Mouse (Mus musculus) G1E (cell line): ENCODE data around the gene Dock4.

ENCODE experiments used
- CTCF ChIP-seq: IDR thresholded peaks from 2 replicates; pipeline ENCODE4 v1.5.1; 2012; ENCODE audit warnings: low read depth, low read length, inconsistent platforms, mixed read lengths
- GATA2 ChIP-seq: IDR thresholded peaks from 2 replicates; pipeline ENCODE4 v1.6.1; 2012; ENCODE audit warnings: low read depth, low read length, inconsistent platforms, borderline replicate concordance
- POLR2AphosphoS5 ChIP-seq: IDR thresholded peaks from 2 replicates; pipeline ENCODE4 v1.6.1; 2012; ENCODE audit warnings: low read depth, low read length, inconsistent platforms; ENCODE audit not compliant: insufficient replicate concordance
- TAL1 ChIP-seq: conservative IDR thresholded peaks from 2 replicates; pipeline ENCODE4 v1.6.1; 2012; ENCODE audit warnings: low read depth, low read length, inconsistent platforms, mixed read lengths

- TF ChIP-seq TAL1 (no peak), CTCF (no peak), POLR2AphosphoS5 (no peak), GATA2 (no peak)
Observed at GRCm38 (mm10) chr12:40839817-40840216, 394.1 kb downstream of the Dock4 start.
